Mouse (Mus musculus) neural tube, embryonic 13.5 days (tissue): ENCODE results near the gene Adap2. TPM values are rescaled to one million over a fixed set of nuclear protein-coding genes. Genes with fewer than 3 reads are reported as not detected.

Experiments used
- ATAC-seq: fragments of 200-750 bp; cut with Nextera tagmentation; 2 replicates; pipeline ENCODE4 v1.8.0; 2017; ENCODE audit warnings: low read depth, mild to moderate bottlenecking, moderate TSS enrichment, moderate library complexity
- H3K27ac ChIP-seq: fragments of 300-500 bp; sonication (generic); replicated peaks from 2 replicates; pipeline ENCODE4 v1.5.1; 2015; ENCODE audit warnings: moderate library complexity, mild to moderate bottlenecking, inconsistent platforms
- H3K27me3 ChIP-seq: fragments of 300-500 bp; sonication (generic); 2 replicates; pipeline ENCODE4 v1.6.1; 2015; ENCODE audit warnings: mild to moderate bottlenecking, inconsistent platforms
- H3K36me3 ChIP-seq: fragments of 300-500 bp; sonication (generic); 2 replicates; pipeline ENCODE4 v1.6.1; 2015; ENCODE audit warnings: mild to moderate bottlenecking, inconsistent platforms
- H3K4me1 ChIP-seq: fragments of 300-500 bp; sonication (generic); replicated peaks from 2 replicates; pipeline ENCODE4 v1.6.1; 2015; ENCODE audit warnings: inconsistent platforms
- H3K4me2 ChIP-seq: fragments of 300-500 bp; sonication (generic); 2 replicates; pipeline ENCODE4 v1.6.1; 2015; ENCODE audit warnings: inconsistent platforms, mild to moderate bottlenecking, moderate library complexity
- H3K4me3 ChIP-seq: fragments of 300-500 bp; sonication (generic); 2 replicates; pipeline ENCODE4 v1.5.1; 2015; ENCODE audit warnings: mild to moderate bottlenecking, inconsistent platforms
- H3K9ac ChIP-seq: fragments of 300-500 bp; sonication (generic); 2 replicates; pipeline ENCODE4 v1.6.1; 2015; ENCODE audit warnings: moderate library complexity, mild to moderate bottlenecking, inconsistent platforms
- H3K9me3 ChIP-seq: fragments of 300-500 bp; sonication (generic); 2 replicates; pipeline ENCODE4 v1.6.1; 2016; ENCODE audit warnings: inconsistent platforms
- WGBS: fragments of 180-500 bp; shearing (Covaris S2); methylation state at CpG from one replicate; pipeline ENCODE4 v1.1.7; 2015; 5-methylcytosine and 5-hydroxymethylcytosine counted together
- polyA plus RNA-seq: library from polyadenylated mRNA; unstranded; fragments of >200 nt; fragmentation: Nextera tagmentation; extraction: Ambion mirVana; gene quantifications from 2 replicates; pipeline ENCODE4 v1.2.1, GENCODE M21; 2015

The Adap2 gene
- 3.6 and 3.9 TPM in 2 replicates for polyA plus RNA-seq

DNA sequence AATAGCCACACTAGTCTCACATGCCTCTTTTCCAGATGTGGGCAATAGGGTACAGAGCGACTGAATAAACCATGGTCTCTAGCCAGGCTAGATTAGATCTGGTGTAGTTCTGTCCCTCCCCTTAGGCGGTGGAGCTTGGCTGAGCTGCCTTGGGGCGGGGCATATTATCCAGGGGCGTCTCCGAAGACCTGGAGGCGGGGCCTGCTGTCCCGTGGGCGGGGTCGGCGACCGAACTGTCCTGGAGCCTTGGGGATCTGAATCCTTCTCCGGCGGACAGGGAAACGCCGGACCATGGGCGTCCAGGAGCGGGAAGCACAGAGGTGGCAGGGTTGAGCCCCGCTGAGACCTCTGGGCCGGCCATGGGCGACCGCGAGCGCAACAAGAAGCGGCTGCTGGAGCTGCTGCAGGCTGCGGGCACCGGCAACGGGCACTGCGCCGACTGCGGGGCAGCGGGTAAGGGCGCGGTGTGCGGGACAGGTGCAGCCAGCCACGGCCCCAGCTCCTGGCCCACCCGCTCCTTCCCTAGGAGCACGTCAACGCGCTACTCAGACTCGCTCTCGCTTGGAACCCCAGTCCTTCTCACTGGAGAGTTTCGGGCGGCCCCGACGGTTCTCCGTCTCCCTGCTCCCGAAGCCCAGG is at the start of gene Adap2:
TSS of gene Adap2 (plus strand) at position 249 of the 639 bp plus-strand sequence.
- peak; percentile 76 for ATAC-seq

DNA sequence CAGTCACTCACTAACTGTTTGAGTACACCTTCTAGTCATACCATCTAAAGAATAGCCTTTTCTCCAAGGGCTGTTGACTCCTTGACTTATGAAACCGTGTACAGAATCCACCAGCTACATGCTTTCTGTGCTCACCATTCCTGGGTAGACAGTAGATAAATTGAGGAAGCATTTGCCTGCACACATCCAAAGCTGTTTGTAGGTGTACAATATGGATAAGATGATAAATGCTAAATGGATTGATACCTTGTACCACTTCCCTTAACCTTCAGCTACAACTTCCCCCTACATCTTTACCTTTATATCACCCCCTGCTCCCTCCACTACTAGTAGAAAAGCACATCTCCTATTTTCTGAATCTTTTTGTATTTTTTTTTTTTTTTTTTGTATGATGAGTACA is 49.5 kb upstream of the Adap2 start:
- no peak overlapping the region for H3K27ac ChIP-seq
- H3K27me3 ChIP-seq = no peaks in the 10 kb centered on the region
- H3K9ac ChIP-seq = no peak overlapping the region
- no peak overlapping the region for H3K4me3 ChIP-seq
- no peak overlapping the region for H3K4me2 ChIP-seq
- H3K36me3 ChIP-seq = peaks cover 44% of the 10 kb centered on the region
- ATAC-seq = no peak
- H3K4me1 ChIP-seq = no peaks in the 10 kb centered on the region
- 87% methylated on average over 1 of the region's 1 CpGs for WGBS
- H3K9me3 ChIP-seq = no peaks in the 10 kb centered on the region

More for the DNA sequence above, at the start of gene Adap2:
- no peaks in the 10 kb centered on the region for H3K9me3 ChIP-seq
- H3K9ac ChIP-seq = peak within 1 kb of the TSS; percentile 66
- no peaks in the 10 kb centered on the region for H3K36me3 ChIP-seq
- 2% methylated on average over 47 of the region's 47 CpGs for WGBS
- peak within 1 kb of the TSS; percentile 52 for H3K4me3 ChIP-seq
- H3K4me2 ChIP-seq = peak within 1 kb of the TSS; percentile 70
- peaks cover 9% of the 10 kb centered on the region for H3K4me1 ChIP-seq
- no peak within 1 kb of the TSS for H3K27ac ChIP-seq
- peaks cover 51% of the 10 kb centered on the region for H3K27me3 ChIP-seq

DNA sequence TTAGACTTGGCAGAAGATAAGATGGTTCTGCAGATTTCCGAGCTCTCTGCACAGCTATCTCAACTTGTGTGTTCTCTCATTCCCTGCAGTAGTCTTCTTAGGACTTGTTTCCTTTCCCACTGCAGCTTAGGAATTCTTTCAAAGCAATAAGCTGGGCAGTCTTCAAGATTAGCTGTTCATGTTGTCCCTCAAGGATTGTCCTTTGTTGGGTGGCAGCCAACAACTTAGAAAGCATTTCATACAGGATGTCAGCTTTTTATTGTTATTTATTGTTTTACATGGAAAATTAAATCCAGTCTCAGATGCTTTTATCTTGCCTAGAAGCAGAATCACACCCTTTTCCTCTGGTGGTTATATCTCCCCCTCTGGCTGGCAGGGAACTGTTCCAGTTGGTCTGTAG is 37.5 kb upstream of the Adap2 start:
- ATAC-seq = no peak
- no peak overlapping the region for H3K27ac ChIP-seq
- no peaks in the 10 kb centered on the region for H3K9me3 ChIP-seq
- no peak overlapping the region for H3K9ac ChIP-seq
- H3K4me3 ChIP-seq = no peak overlapping the region
- no peaks in the 10 kb centered on the region for H3K27me3 ChIP-seq
- 87% methylated on average over 1 of the region's 1 CpGs for WGBS
- H3K36me3 ChIP-seq = peaks cover 57% of the 10 kb centered on the region
- no peak overlapping the region for H3K4me2 ChIP-seq
- no peaks in the 10 kb centered on the region for H3K4me1 ChIP-seq

DNA sequence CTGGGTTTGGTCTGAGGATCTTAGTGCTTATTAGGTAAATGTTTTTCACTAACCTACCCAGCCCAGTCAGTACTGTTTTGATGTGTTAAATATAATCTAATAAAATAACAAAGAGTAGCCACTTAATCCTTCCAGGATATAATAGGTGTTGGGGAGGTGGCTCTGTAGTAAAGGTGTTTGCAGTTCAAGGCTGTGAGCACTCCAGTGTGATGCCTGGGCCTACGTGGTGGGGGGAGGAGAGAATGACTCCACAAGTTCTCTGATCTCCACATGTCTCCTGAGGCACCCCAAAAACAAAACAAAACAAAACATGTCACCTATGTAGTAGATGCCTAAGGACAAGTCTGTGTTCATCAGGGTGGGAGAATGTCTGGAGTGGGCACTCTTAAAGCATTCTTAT is 21.9 kb upstream of the Adap2 start:
- H3K27ac ChIP-seq = no peak overlapping the region
- no peak for ATAC-seq
- no peak overlapping the region for H3K4me3 ChIP-seq
- 56% methylated on average over 1 of the region's 1 CpGs for WGBS
- peaks cover 53% of the 10 kb centered on the region for H3K36me3 ChIP-seq
- H3K4me1 ChIP-seq = no peaks in the 10 kb centered on the region
- no peak overlapping the region for H3K9ac ChIP-seq
- no peaks in the 10 kb centered on the region for H3K9me3 ChIP-seq
- H3K27me3 ChIP-seq = no peaks in the 10 kb centered on the region
- H3K4me2 ChIP-seq = no peak overlapping the region

DNA sequence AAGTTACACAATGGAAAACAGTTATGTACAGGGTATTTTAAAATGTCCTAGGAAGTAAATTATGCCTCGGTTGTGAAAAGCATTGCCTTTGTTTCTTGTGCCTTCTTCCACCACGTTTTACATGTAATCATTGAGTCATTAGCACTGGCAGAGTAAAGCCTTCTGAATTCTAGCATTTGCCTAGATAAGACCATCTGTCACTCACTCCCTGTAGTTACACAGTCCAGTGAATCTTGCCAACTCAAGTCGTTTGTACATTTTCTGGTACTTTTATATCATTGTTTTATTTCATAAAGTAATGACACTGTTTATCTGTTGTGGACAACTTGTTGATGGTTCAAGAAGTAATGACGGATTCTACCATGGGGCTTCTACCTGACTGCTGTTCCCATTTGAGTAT is 19.2 kb upstream of the Adap2 start:
- H3K9ac ChIP-seq = no peak overlapping the region
- WGBS = 72% methylated on average over 4 of the region's 4 CpGs
- H3K4me2 ChIP-seq = no peak overlapping the region
- H3K9me3 ChIP-seq = no peaks in the 10 kb centered on the region
- H3K36me3 ChIP-seq = peaks cover 60% of the 10 kb centered on the region
- no peak overlapping the region for H3K4me3 ChIP-seq
- no peaks in the 10 kb centered on the region for H3K27me3 ChIP-seq
- H3K4me1 ChIP-seq = 0 out of 2 replicates have a peak, but pooled peaks cover 6% of the 10 kb centered on the region
- no peak for ATAC-seq
- no peak overlapping the region for H3K27ac ChIP-seq

DNA sequence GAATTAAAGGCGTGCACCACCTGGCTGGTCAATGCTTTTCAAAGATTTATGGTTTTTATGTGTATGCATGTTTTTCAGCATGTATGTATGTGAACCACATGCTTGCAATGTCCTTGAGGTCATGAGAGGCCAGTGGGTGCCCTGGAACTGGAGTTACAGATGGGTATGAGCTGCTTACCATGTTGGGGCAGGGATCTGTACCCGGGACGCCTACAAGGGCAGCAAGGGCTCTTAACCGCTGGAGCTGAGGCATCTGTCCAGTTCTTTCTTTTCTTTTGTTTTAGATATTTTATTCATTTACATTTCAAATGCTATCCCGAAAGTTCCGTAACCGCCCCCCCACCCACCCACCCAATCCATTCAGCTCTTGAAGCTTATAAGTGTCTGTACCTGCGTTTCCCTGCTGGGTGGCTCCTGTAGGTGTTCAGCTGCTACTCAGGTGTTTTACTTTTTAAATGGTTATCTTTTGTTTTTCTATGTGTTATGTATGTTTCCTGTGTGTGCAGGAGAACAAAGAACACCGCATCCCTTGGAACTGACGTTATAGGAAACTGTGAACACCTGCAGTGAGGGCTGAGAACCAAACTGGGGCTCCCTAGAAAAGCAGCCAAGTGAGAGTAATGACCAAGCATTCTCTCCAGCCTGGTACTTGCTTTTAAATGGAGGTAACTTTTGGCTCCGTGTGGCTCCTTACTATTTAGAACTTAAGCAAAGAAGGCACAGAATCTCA is 17.8 kb upstream of the Adap2 start:
- Histone ChIP-seq H3K27me3 (no peaks in the 10 kb centered on the region), H3K9me3 (no peaks in the 10 kb centered on the region), H3K4me1 (peaks cover 14% of the 10 kb centered on the region), H3K36me3 (peaks cover 57% of the 10 kb centered on the region), H3K9ac (no peak overlapping the region), H3K27ac (no peak overlapping the region), H3K4me2 (no peak overlapping the region), H3K4me3 (no peak overlapping the region)
- 89% methylated on average over 11 of the region's 11 CpGs for WGBS
- ATAC-seq = no peak

DNA sequence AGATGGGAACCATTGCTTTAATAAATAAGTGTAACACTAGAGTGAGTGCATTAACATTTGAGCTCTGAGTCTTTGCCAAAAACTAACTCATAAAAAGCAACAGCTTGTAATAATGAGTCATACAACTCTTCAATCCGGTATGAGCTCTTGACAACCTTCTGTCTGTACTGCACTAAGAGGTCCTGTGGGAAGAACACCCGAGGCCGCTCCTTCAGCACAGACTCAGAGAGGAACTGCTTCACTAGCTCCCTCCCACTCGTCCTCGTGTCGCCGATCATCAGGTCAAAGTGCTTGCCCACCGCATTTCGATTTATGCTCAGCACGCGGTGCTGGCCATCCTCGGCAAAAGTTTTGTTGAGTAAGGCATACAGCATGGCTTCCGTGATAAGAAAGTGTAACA is 17.1 kb upstream of the Adap2 start:
- no peak overlapping the region for H3K4me3 ChIP-seq
- H3K9me3 ChIP-seq = no peaks in the 10 kb centered on the region
- ATAC-seq = no peak
- no peak overlapping the region for H3K9ac ChIP-seq
- H3K27me3 ChIP-seq = no peaks in the 10 kb centered on the region
- H3K27ac ChIP-seq = no peak overlapping the region
- no peak overlapping the region for H3K4me2 ChIP-seq
- 91% methylated on average over 13 of the region's 13 CpGs for WGBS
- H3K4me1 ChIP-seq = peaks cover 15% of the 10 kb centered on the region
- peaks cover 54% of the 10 kb centered on the region for H3K36me3 ChIP-seq

DNA sequence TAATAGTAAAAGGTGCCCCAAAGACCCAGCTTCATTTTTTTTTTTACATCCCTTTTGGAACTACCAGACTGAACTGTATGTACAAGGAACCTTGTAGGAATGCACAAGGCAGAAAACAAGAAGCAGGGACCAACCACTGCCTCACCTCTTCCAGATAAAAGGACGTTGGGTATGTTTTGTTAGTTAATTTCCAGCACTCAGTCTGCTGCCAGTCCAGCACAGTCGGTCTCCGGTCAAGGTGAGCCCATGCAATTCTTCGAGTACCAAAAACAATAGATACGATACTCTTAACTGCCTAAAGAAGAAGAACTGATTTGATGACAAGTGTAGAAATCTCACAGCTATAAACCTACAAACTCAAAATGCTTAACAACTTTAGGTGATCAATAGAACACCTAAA is 16.1 kb upstream of the Adap2 start:
- WGBS = 89% methylated on average over 5 of the region's 5 CpGs

DNA sequence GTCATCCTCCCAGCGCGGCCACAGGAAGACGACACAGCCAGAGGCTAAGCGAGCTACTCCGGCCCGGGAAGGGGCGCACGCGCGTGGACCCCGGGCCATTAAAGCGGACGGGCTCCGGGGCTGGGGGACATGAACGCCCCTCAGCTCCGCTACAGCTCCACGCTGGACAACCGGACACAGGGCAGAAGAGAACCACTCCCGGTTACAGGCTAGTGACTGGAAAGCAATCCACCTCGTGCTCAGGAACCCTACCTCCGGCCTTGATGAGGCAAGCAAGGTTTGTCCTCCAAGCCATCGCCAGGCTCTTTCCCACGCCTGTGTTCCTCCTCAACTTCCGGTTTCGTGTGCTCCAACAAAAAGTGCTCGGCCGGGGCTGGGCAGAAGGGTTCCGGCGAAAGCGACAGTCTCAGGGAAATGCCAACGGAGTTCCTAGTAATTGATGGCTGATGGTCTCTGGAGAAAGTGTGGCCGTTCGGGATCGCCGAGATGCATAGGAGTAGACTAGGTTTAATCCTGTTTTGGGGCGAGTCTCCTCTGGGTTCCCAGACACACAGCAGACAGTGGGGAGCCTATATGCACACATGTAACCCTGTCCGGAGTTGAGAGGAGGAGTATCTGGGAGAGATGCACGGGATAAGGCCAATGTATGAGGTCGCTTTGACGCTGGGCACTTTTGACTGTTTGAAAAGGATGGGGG is 11.9 kb upstream of the Adap2 start, which contains the start of gene Tefm:
TSS of gene Tefm (minus strand) at position 351 of the 697 bp plus-strand sequence.
- under 1% methylated on average over 40 of the region's 40 CpGs for WGBS
- peak within 1 kb of the TSS; percentile 92 for H3K27ac ChIP-seq
- H3K36me3 ChIP-seq = peaks cover 17% of the 10 kb centered on the region
- H3K4me2 ChIP-seq = peak within 1 kb of the TSS; percentile 81
- ATAC-seq = peak; percentile 94
- H3K4me3 ChIP-seq = peak within 1 kb of the TSS; percentile 87
- H3K9me3 ChIP-seq = no peaks in the 10 kb centered on the region
- H3K9ac ChIP-seq = peak within 1 kb of the TSS; percentile 89
- no peaks in the 10 kb centered on the region for H3K27me3 ChIP-seq
- peaks cover 26% of the 10 kb centered on the region for H3K4me1 ChIP-seq

More for the DNA sequence above, 16.1 kb upstream of the Adap2 start:
- H3K36me3 ChIP-seq = peaks cover 46% of the 10 kb centered on the region
- no peak overlapping the region for H3K4me2 ChIP-seq
- H3K4me3 ChIP-seq = no peak overlapping the region
- peaks cover 21% of the 10 kb centered on the region for H3K4me1 ChIP-seq
- no peaks in the 10 kb centered on the region for H3K9me3 ChIP-seq
- no peaks in the 10 kb centered on the region for H3K27me3 ChIP-seq
- no peak overlapping the region for H3K27ac ChIP-seq
- no peak for ATAC-seq
- no peak overlapping the region for H3K9ac ChIP-seq

DNA sequence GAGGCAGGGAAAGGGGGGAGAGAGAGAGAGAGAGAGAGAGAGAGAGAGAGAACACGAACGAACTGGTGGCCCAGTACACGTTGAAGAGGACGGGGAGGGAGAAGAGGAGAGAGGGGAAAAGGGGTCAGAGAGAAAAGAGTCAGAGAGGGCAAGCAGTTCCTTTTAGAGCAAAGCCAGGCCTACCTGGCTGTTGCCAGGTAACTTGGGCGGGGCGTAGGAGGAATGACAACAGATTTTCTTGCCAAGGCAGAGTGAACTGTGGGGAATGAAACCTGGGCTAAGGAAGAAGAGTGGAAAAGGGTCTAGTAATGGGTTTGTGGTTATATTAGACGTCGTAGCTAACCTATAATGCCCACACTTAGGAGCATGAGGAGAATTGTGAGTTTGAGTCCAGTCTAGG is 11.0 kb upstream of the Adap2 start:
- peak overlapping the region; percentile 89 for H3K9ac ChIP-seq
- no peak overlapping the region for H3K27ac ChIP-seq
- no peaks in the 10 kb centered on the region for H3K9me3 ChIP-seq
- H3K4me2 ChIP-seq = peak overlapping the region; percentile 81
- H3K36me3 ChIP-seq = peaks cover 11% of the 10 kb centered on the region; the same call in 1 of the 2 replicates
- no peaks in the 10 kb centered on the region for H3K27me3 ChIP-seq
- H3K4me3 ChIP-seq = peak overlapping the region; percentile 87
- ATAC-seq = no peak
- 48% methylated on average over 8 of the region's 8 CpGs for WGBS
- H3K4me1 ChIP-seq = peaks cover 26% of the 10 kb centered on the region

DNA sequence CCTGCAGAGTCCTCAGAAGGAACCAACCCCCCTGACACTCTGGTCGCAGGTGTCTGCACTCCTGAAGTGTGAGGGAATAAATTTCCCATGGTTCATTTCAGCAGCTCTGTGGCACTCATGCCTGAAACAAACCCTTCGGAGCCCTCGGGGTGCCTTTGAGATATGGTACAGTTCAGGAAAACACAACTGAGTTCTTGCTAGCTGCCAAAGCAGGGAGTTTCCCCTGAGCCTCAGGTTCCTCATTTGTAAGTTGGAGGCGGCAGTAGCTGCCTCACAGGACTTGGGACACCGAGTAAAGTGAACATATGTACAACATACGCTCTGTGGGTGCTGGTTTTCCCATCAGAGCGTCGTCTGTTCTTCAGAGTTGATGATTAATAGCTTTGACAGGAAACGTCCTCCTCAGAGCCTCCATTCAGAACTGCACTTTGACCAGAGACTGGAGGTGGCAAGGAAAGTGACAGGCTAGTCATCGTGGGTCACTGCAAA is 8.1 kb upstream of the Adap2 start:
- H3K9ac ChIP-seq = no peak overlapping the region
- H3K27ac ChIP-seq = no peak overlapping the region
- H3K36me3 ChIP-seq = no peaks in the 10 kb centered on the region
- no peak for ATAC-seq
- no peak overlapping the region for H3K4me2 ChIP-seq
- no peaks in the 10 kb centered on the region for H3K27me3 ChIP-seq
- H3K4me3 ChIP-seq = no peak overlapping the region
- peaks cover 14% of the 10 kb centered on the region for H3K4me1 ChIP-seq
- 61% methylated on average over 10 of the region's 10 CpGs for WGBS
- H3K9me3 ChIP-seq = no peaks in the 10 kb centered on the region

DNA sequence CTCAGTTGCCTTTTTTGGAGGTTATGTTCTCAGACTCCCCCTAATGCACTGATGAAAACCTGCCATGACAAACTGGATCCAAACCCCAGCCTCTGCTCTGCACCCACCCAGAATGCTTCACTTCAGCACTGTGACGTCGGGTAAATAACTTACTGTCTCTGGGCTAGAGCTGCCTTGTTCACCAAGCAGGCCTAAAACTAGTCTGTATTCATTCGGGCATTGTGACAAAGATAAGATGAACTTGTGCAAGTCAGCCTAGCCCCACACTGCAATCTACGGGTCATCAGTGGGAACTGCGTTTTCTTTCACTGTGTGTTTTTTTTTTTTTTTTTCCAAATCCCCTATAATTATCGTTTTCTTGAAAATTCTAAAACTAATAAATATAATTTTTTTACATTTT is 6.2 kb upstream of the Adap2 start:
- WGBS = 66% methylated on average over 6 of the region's 6 CpGs
- no peak for ATAC-seq
- H3K9ac ChIP-seq = no peak overlapping the region

More for the DNA sequence above, 6.2 kb upstream of the Adap2 start:
- H3K4me1 ChIP-seq = peaks cover 5% of the 10 kb centered on the region
- no peak overlapping the region for H3K4me3 ChIP-seq
- no peak overlapping the region for H3K4me2 ChIP-seq
- peaks cover 14% of the 10 kb centered on the region for H3K27me3 ChIP-seq
- no peaks in the 10 kb centered on the region for H3K9me3 ChIP-seq
- H3K27ac ChIP-seq = no peak overlapping the region
- H3K36me3 ChIP-seq = no peaks in the 10 kb centered on the region
